Mouse (Mus musculus) MEL (cell line): ENCODE measurements around the gene Ttc30b. TPM values are rescaled to one million over a fixed set of nuclear protein-coding genes. Genes with fewer than 3 reads are reported as not detected.

ENCODE experiments used
- DNase-seq: peaks from one replicate; pipeline ENCODE4 v3.0.0; 2011; ENCODE audit warnings: low read depth, low spot score
- H3K27ac ChIP-seq: 2 replicates; pipeline ENCODE4 v1.5.1; 2012; ENCODE audit warnings: low read depth, mild to moderate bottlenecking, control low read depth, low read length, moderate library complexity; ENCODE audit not compliant: control insufficient read depth
- H3K27me3 ChIP-seq, 2 experiments: fragments of 150-350 bp in 1 of 2; sonication (generic) in 1 of 2; 2 replicates each; pipeline ENCODE4 v1.6.1; 2012; ENCODE audit warnings: low read length in 2 of 2, mild to moderate bottlenecking in 2 of 2, improper control_type of control experiment in 1 of 2, moderate library complexity in 1 of 2; ENCODE audit not compliant: insufficient read depth in 2 of 2, control insufficient read depth in 1 of 2
- H3K36me3 ChIP-seq, 2 experiments: 2 replicates each; pipeline ENCODE4 v1.6.1; 2012 to 2014; ENCODE audit warnings: low read length in 2 of 2, improper control_type of control experiment in 1 of 2, inconsistent platforms in 1 of 2, mild to moderate bottlenecking in 1 of 2; ENCODE audit not compliant: insufficient read depth in 2 of 2, control insufficient read depth in 1 of 2
- H3K4me1 ChIP-seq, 2 experiments: fragments of 150-350 bp in 1 of 2; sonication (generic) in 1 of 2; 2 replicates each; pipeline ENCODE4 v1.6.1; 2012; ENCODE audit warnings: low read length in 2 of 2, improper control_type of control experiment in 1 of 2, mild to moderate bottlenecking in 1 of 2; ENCODE audit not compliant: insufficient read depth in 2 of 2, control insufficient read depth in 1 of 2
- H3K4me3 ChIP-seq, 2 experiments: fragments of 150-350 bp in 1 of 2; sonication (generic) in 1 of 2; 2 replicates each; pipeline ENCODE4 v1.5.1; 2012; ENCODE audit warnings: low read depth in 2 of 2, low read length in 2 of 2, mild to moderate bottlenecking in 2 of 2, moderate library complexity in 2 of 2, control low read depth in 1 of 2, improper control_type of control experiment in 1 of 2; ENCODE audit not compliant: control insufficient read depth in 1 of 2, insufficient read depth in 1 of 2
- H3K79me2 ChIP-seq: 2 replicates; pipeline ENCODE4 v1.6.1; 2012; ENCODE audit warnings: mild to moderate bottlenecking, low read length, moderate library complexity; ENCODE audit not compliant: control insufficient read depth, poor library complexity, insufficient read depth
- H3K9ac ChIP-seq: 2 replicates; pipeline ENCODE4 v1.6.1; 2012; ENCODE audit warnings: low read depth, mild to moderate bottlenecking, control low read depth, low read length, moderate library complexity; ENCODE audit not compliant: control insufficient read depth, poor library complexity, severe bottlenecking
- H3K9me3 ChIP-seq: fragments of 150-350 bp; sonication (generic); replicated peaks from 2 replicates; pipeline ENCODE4 v1.6.1; 2012; ENCODE audit warnings: mild to moderate bottlenecking, low read length, improper control_type of control experiment, moderate library complexity; ENCODE audit not compliant: insufficient read depth
- CTCF ChIP-seq, 3 experiments: IDR thresholded peaks in 2 of 3; conservative IDR thresholded peaks in 1 of 3; 2 replicates each; pipeline ENCODE4 v1.5.1; 2011 to 2012; ENCODE audit warnings: low read length in 3 of 3, low read depth in 2 of 3, mild to moderate bottlenecking in 2 of 3, improper control_type of control experiment in 1 of 3, inconsistent platforms in 1 of 3, mixed read lengths in 1 of 3, moderate library complexity in 1 of 3; ENCODE audit not compliant: control insufficient read depth in 1 of 3, insufficient read depth in 1 of 3, poor library complexity in 1 of 3, severe bottlenecking in 1 of 3
- GABPA ChIP-seq: IDR thresholded peaks from 2 replicates; pipeline ENCODE4 v1.6.1; 2012; ENCODE audit warnings: low read depth, mild to moderate bottlenecking, inconsistent platforms, low read length, improper control_type of control experiment, moderate library complexity
- GATA1 ChIP-seq: IDR thresholded peaks from 2 replicates; pipeline ENCODE4 v1.6.1; 2011; ENCODE audit warnings: low read depth, low read length, improper control_type of control experiment
- JUND ChIP-seq: IDR thresholded peaks from 2 replicates; pipeline ENCODE4 v1.6.1; 2011; ENCODE audit warnings: low read depth, mild to moderate bottlenecking, improper control_type of control experiment, low read length
- KAT2A ChIP-seq: conservative IDR thresholded peaks from 2 replicates; pipeline ENCODE4 v1.6.1; 2012; ENCODE audit warnings: low read depth, low read length, improper control_type of control experiment, inconsistent platforms
- MXI1 ChIP-seq: IDR thresholded peaks from 2 replicates; pipeline ENCODE4 v1.6.1; 2011; ENCODE audit warnings: mild to moderate bottlenecking, low read depth, low read length, improper control_type of control experiment
- NELFE ChIP-seq: IDR thresholded peaks from 2 replicates; pipeline ENCODE4 v1.6.1; 2011; ENCODE audit warnings: low read depth, low read length, improper control_type of control experiment
- POLR2A ChIP-seq, 2 experiments: IDR thresholded peaks; 2 replicates each; pipeline ENCODE4 v1.6.1; 2011 to 2012; ENCODE audit warnings: low read length in 2 of 2, mild to moderate bottlenecking in 2 of 2, control low read depth in 1 of 2, improper control_type of control experiment in 1 of 2, low read depth in 1 of 2, moderate library complexity in 1 of 2; ENCODE audit not compliant: control insufficient read depth in 1 of 2, insufficient read depth in 1 of 2, poor library complexity in 1 of 2
- RAD21 ChIP-seq: IDR thresholded peaks from 2 replicates; pipeline ENCODE4 v1.6.1; 2011; ENCODE audit warnings: mild to moderate bottlenecking, low read depth, low read length, improper control_type of control experiment
- TBP ChIP-seq: IDR thresholded peaks from 2 replicates; pipeline ENCODE4 v1.8.0; 2011; ENCODE audit warnings: low read depth, low read length, improper control_type of control experiment
- TCF12 ChIP-seq: IDR thresholded peaks from 2 replicates; pipeline ENCODE4 v1.6.1; 2014; ENCODE audit warnings: low read depth, mild to moderate bottlenecking, inconsistent platforms, low read length, improper control_type of control experiment, moderate library complexity
- USF2 ChIP-seq, 2 experiments: IDR thresholded peaks; 2 replicates each; pipeline ENCODE4 v1.6.1; 2011 to 2012; ENCODE audit warnings: improper control_type of control experiment in 2 of 2, low read length in 2 of 2, borderline replicate concordance in 1 of 2, inconsistent platforms in 1 of 2, low read depth in 1 of 2, mild to moderate bottlenecking in 1 of 2; ENCODE audit not compliant: insufficient read depth in 1 of 2
- ZNF384 ChIP-seq: IDR thresholded peaks from 2 replicates; pipeline ENCODE4 v1.6.1; 2012; ENCODE audit warnings: low read depth, mild to moderate bottlenecking, inconsistent platforms, low read length, improper control_type of control experiment
- polyA plus RNA-seq, 2 experiments: library from polyadenylated mRNA; stranded (reverse) in 1 of 2; unstranded in 1 of 2; fragments of >175 nt in 1 of 2; fragments of >200 nt in 1 of 2; gene quantifications; 2 replicates each; pipeline versions ENCODE4 v1.2.1 to v1.2.4; 2012; ENCODE audit warnings: low replicate concordance in 2 of 2, low read depth in 1 of 2; ENCODE audit not compliant: insufficient read length in 2 of 2, insufficient read depth in 1 of 2, missing spikeins in 1 of 2
- total RNA-seq: library from RNA; depleted of rRNA; stranded (reverse); fragments of 300-350 nt; gene quantifications from 2 replicates; pipeline ENCODE4 v1.2.3, GENCODE M21; 2012; rRNA removed

Gene Ttc30b
- total RNA-seq, result not detected in 2 replicates
- not detected for polyA plus RNA-seq

GRCm38 (mm10) chr2:75938117-75939063, at the start of gene Ttc30b:
Gene Ttc30b, minus strand, starts transcription at chr2:75938585.
- H3K9me3 ChIP-seq, result no peaks in the 10 kb centered on the region
- no peaks in the 10 kb centered on the region; a peak in 2 of 4 replicates for H3K27me3 ChIP-seq
- H3K27ac ChIP-seq, result no peak within 1 kb of the TSS
- H3K36me3 ChIP-seq, result no peaks in the 10 kb centered on the region
- H3K4me1 ChIP-seq, result no peaks in the 10 kb centered on the region
- no peak for DNase-seq
- no peak for TF ChIP-seq USF2 (IDR thresholded peaks at IDR 0.05; ENCODE audit: borderline replicate concordance in 1 of 2, insufficient read depth in 1 of 2, low read depth in 1 of 2, low read length in 2 of 2)
- no peak for TF ChIP-seq POLR2A (IDR thresholded peaks at IDR 0.05; ENCODE audit: control insufficient read depth in 1 of 2, insufficient read depth in 1 of 2, low read depth in 1 of 2, low read length in 2 of 2, poor library complexity in 1 of 2)
- TF ChIP-seq GATA1, result no peak
- TF ChIP-seq TCF12, result no peak
- no peak for TF ChIP-seq GABPA
- TF ChIP-seq RAD21, result no peak
- TF ChIP-seq CTCF (IDR thresholded peaks at IDR 0.05 in 2 of 3, conservative IDR thresholded peaks at IDR 0.05 in 1 of 3; ENCODE audit: control insufficient read depth in 1 of 3, insufficient read depth in 1 of 3, low read depth in 2 of 3, low read length in 3 of 3, poor library complexity in 1 of 3, severe bottlenecking in 1 of 3), result no peak
- no peak for TF ChIP-seq NELFE
- no peak for TF ChIP-seq JUND
- TF ChIP-seq TBP, result no peak
- no peak for TF ChIP-seq ZNF384
- TF ChIP-seq, all 39 proteins: peak for 0
- Histone ChIP-seq H3K4me3 (no peak within 1 kb of the TSS), H3K79me2 (no peaks in the 10 kb centered on the region), H3K9ac (no peak within 1 kb of the TSS)

- H3K4me1 ChIP-seq, result no peaks in the 10 kb centered on the region
- H3K79me2 ChIP-seq, result no peaks in the 10 kb centered on the region
- H3K9me3 ChIP-seq, result no peaks in the 10 kb centered on the region
- no peak for TF ChIP-seq MXI1
- no peak for TF ChIP-seq USF2 (IDR thresholded peaks at IDR 0.05; ENCODE audit: borderline replicate concordance in 1 of 2, insufficient read depth in 1 of 2, low read depth in 1 of 2, low read length in 2 of 2)
- no peak for TF ChIP-seq KAT2A
- TF ChIP-seq, all 39 proteins: peak for 0
- DNase-seq, result no peak
- H3K9ac ChIP-seq, result no peak overlapping the region
- no peak overlapping the region for H3K4me3 ChIP-seq
- no peaks in the 10 kb centered on the region for H3K27me3 ChIP-seq
- no peak overlapping the region for H3K27ac ChIP-seq
- no peaks in the 10 kb centered on the region for H3K36me3 ChIP-seq
These were observed 49.4 kb upstream of the Ttc30b start for GRCm38 (mm10) chr2:75987739-75988138.
